Mouse (Mus musculus) hindbrain, embryonic 11.5 days (tissue): ENCODE results near the gene Tarbp2. TPM values are rescaled to one million over a fixed set of nuclear protein-coding genes. Genes with fewer than 3 reads are reported as not detected.

ENCODE experiments used
- ATAC-seq: fragments of 200-750 bp; cut with Nextera tagmentation; 2 replicates; pipeline ENCODE4 v1.8.0; 2017; ENCODE audit warnings: mild to moderate bottlenecking, moderate TSS enrichment, moderate library complexity; ENCODE audit not compliant: low FRiP score
- DNase-seq: peaks from one replicate; pipeline ENCODE4 v3.0.0-alpha.2; 2015; ENCODE audit warnings: low spot score
- H3K27ac ChIP-seq: fragments of 300-500 bp; sonication (generic); 2 replicates; pipeline ENCODE4 v1.5.1; 2014; ENCODE audit warnings: mild to moderate bottlenecking, low read depth, low read length
- H3K27me3 ChIP-seq: fragments of 300-500 bp; sonication (generic); 2 replicates; pipeline ENCODE4 v1.6.1; 2014; ENCODE audit warnings: mild to moderate bottlenecking, low read length, moderate library complexity, mixed read lengths; ENCODE audit not compliant: control insufficient read depth, insufficient read depth
- H3K36me3 ChIP-seq: fragments of 300-500 bp; sonication (generic); 2 replicates; pipeline ENCODE4 v1.6.1; 2014; ENCODE audit warnings: mild to moderate bottlenecking, low read length, moderate library complexity, mixed read lengths; ENCODE audit not compliant: control insufficient read depth, insufficient read depth
- H3K4me1 ChIP-seq: fragments of 300-500 bp; sonication (generic); replicated peaks from 2 replicates; pipeline ENCODE4 v1.6.1; 2014; ENCODE audit warnings: low read length, mixed read lengths; ENCODE audit not compliant: control insufficient read depth, insufficient read depth
- H3K4me2 ChIP-seq: fragments of 300-500 bp; sonication (generic); replicated peaks from 2 replicates; pipeline ENCODE4 v1.6.1; 2014; ENCODE audit warnings: mild to moderate bottlenecking, low read depth, low read length
- H3K4me3 ChIP-seq: fragments of 300-500 bp; sonication (generic); 2 replicates; pipeline ENCODE4 v1.5.1; 2014; ENCODE audit warnings: low read depth, low read length
- H3K9ac ChIP-seq: fragments of 300-500 bp; sonication (generic); 2 replicates; pipeline ENCODE4 v1.6.1; 2014; ENCODE audit warnings: low read depth, low read length
- H3K9me3 ChIP-seq: fragments of 300-500 bp; sonication (generic); 2 replicates; pipeline ENCODE4 v1.6.1; 2016; ENCODE audit warnings: low read length; ENCODE audit not compliant: control insufficient read depth
- WGBS: fragments of 180-500 bp; shearing (Covaris S2); extraction: QIAGEN DNeasy Blood & Tissue Kit; methylation state at CpG from one replicate; pipeline ENCODE4 v1.1.7; 2014; 5-methylcytosine and 5-hydroxymethylcytosine counted together
- polyA plus RNA-seq: library from polyadenylated mRNA; unstranded; fragments of >200 nt; fragmentation: Nextera tagmentation; extraction: Ambion mirVana; gene quantifications from 2 replicates; pipeline ENCODE4 v1.2.1, GENCODE M21; 2014

Tarbp2 gene
- polyA plus RNA-seq, 1 experiment from 2014 or later: 85.2 TPM

GRCm38 (mm10) chr15:102503447-102503846, 14.5 kb upstream of the Tarbp2 start, which contains the start of gene Gm10337:
Gm10337 (plus strand) TSS chr15:102503722.
- no peak for ATAC-seq
- no peaks in the 10 kb centered on the region for H3K9me3 ChIP-seq
- no peak within 1 kb of the TSS for H3K9ac ChIP-seq
- no peak within 1 kb of the TSS for H3K27ac ChIP-seq
- H3K4me1 ChIP-seq: no peaks in the 10 kb centered on the region
- H3K4me2 ChIP-seq: no peak within 1 kb of the TSS
- no peaks in the 10 kb centered on the region for H3K27me3 ChIP-seq
- peaks cover 28% of the 10 kb centered on the region for H3K36me3 ChIP-seq
- WGBS: 89% methylated on average over 1 of the region's 1 CpGs
- DNase-seq: no peak
- no peak within 1 kb of the TSS for H3K4me3 ChIP-seq

- Histone ChIP-seq H3K9me3 (no peaks in the 10 kb centered on the region), H3K36me3 (peaks cover 28% of the 10 kb centered on the region), H3K4me3 (no peak overlapping the region), H3K4me2 (no peak overlapping the region), H3K9ac (no peak overlapping the region), H3K4me1 (no peaks in the 10 kb centered on the region), H3K27me3 (no peaks in the 10 kb centered on the region), H3K27ac (no peak overlapping the region)
- ATAC-seq (no peak), DNase-seq (no peak)
- WGBS: 89% methylated on average over 9 of the region's 9 CpGs
Measured at GRCm38 (mm10) chr15:102503924-102504782, 13.8 kb upstream of the Tarbp2 start.

- Histone ChIP-seq H3K4me2 (no peak overlapping the region), H3K27ac (no peak overlapping the region), H3K4me3 (no peak overlapping the region), H3K27me3 (no peaks in the 10 kb centered on the region), H3K36me3 (peaks cover 19% of the 10 kb centered on the region), H3K9ac (no peak overlapping the region), H3K4me1 (no peaks in the 10 kb centered on the region), H3K9me3 (no peaks in the 10 kb centered on the region)
- WGBS: 77% methylated on average over 12 of the region's 12 CpGs
- DNase-seq (no peak), ATAC-seq (no peak)
Measured at GRCm38 (mm10) chr15:102505073-102505769, 12.8 kb upstream of the Tarbp2 start.

GRCm38 (mm10) chr15:102505770-102506463, 12.1 kb upstream of the Tarbp2 start:
- Histone ChIP-seq H3K4me2 (no peak overlapping the region), H3K9ac (no peak overlapping the region)
- 92% methylated on average over 9 of the region's 9 CpGs for WGBS

GRCm38 (mm10) chr15:102506464-102506830, 11.5 kb upstream of the Tarbp2 start:
- DNase-seq (no peak), ATAC-seq (no peak)
- Histone ChIP-seq H3K9ac (no peak overlapping the region), H3K27ac (no peak overlapping the region), H3K4me2 (no peak overlapping the region), H3K27me3 (no peaks in the 10 kb centered on the region), H3K4me1 (peaks cover 3% of the 10 kb centered on the region; the same call in 1 of the 2 replicates), H3K9me3 (no peaks in the 10 kb centered on the region), H3K36me3 (peaks cover 13% of the 10 kb centered on the region; the same call in 1 of the 2 replicates), H3K4me3 (no peak overlapping the region)
- 71% methylated on average over 2 of the region's 2 CpGs for WGBS

More at GRCm38 (mm10) chr15:102505770-102506463, 12.1 kb upstream of the Tarbp2 start:
- no peaks in the 10 kb centered on the region for H3K4me1 ChIP-seq
- no peak overlapping the region for H3K27ac ChIP-seq
- no peaks in the 10 kb centered on the region for H3K27me3 ChIP-seq
- H3K4me3 ChIP-seq: no peak overlapping the region
- H3K36me3 ChIP-seq: peaks cover 13% of the 10 kb centered on the region; the same call in 1 of the 2 replicates
- ATAC-seq (no peak), DNase-seq (no peak)
- H3K9me3 ChIP-seq: no peaks in the 10 kb centered on the region

GRCm38 (mm10) chr15:102506864-102507263, 11.1 kb upstream of the Tarbp2 start:
- H3K9me3 ChIP-seq: no peaks in the 10 kb centered on the region
- no peak overlapping the region for H3K4me2 ChIP-seq
- H3K27ac ChIP-seq: no peak overlapping the region
- H3K36me3 ChIP-seq: peaks cover 13% of the 10 kb centered on the region; the same call in 1 of the 2 replicates
- H3K27me3 ChIP-seq: no peaks in the 10 kb centered on the region
- no peak overlapping the region for H3K4me3 ChIP-seq
- peaks cover 5% of the 10 kb centered on the region; the same call in 1 of the 2 replicates for H3K4me1 ChIP-seq
- no peak for ATAC-seq
- 88% methylated on average over 1 of the region's 1 CpGs for WGBS
- no peak for DNase-seq
- H3K9ac ChIP-seq: no peak overlapping the region

GRCm38 (mm10) chr15:102507561-102507960, 10.4 kb upstream of the Tarbp2 start:
- Histone ChIP-seq H3K27ac (no peak overlapping the region), H3K27me3 (no peaks in the 10 kb centered on the region), H3K9me3 (no peaks in the 10 kb centered on the region), H3K9ac (no peak overlapping the region), H3K4me2 (no peak overlapping the region), H3K4me1 (peaks cover 10% of the 10 kb centered on the region; the same call in 1 of the 2 replicates), H3K4me3 (no peak overlapping the region), H3K36me3 (peaks cover 10% of the 10 kb centered on the region; the same call in 1 of the 2 replicates)
- ATAC-seq (no peak), DNase-seq (no peak)

- H3K4me2 ChIP-seq: no peak overlapping the region
- H3K27me3 ChIP-seq: no peaks in the 10 kb centered on the region
- no peaks in the 10 kb centered on the region for H3K9me3 ChIP-seq
- WGBS: 93% methylated on average over 3 of the region's 3 CpGs
- peaks cover 9% of the 10 kb centered on the region; the same call in 1 of the 2 replicates for H3K36me3 ChIP-seq
- DNase-seq: no peak
- H3K4me3 ChIP-seq: no peak overlapping the region
- H3K4me1 ChIP-seq: peaks cover 10% of the 10 kb centered on the region; the same call in 1 of the 2 replicates
- no peak overlapping the region for H3K9ac ChIP-seq
- no peak overlapping the region for H3K27ac ChIP-seq
- no peak for ATAC-seq
Measured at GRCm38 (mm10) chr15:102508336-102508735, 9.7 kb upstream of the Tarbp2 start.
